Mouse (Mus musculus) liver, embryonic 18 days (tissue): ENCODE measurements around the gene Cog7. TPM values are rescaled to one million over a fixed set of nuclear protein-coding genes. Genes with fewer than 3 reads are reported as not detected.

Experiments
- polyA plus RNA-seq: library from polyadenylated mRNA; depleted of rRNA; stranded (reverse); fragments of >200 nt; gene quantifications from 2 replicates; pipeline ENCODE4 v1.2.3, GENCODE M21; 2012; rRNA removed

The Cog7 gene
- 6.8 and 8.2 TPM in 2 replicates for polyA plus RNA-seq

GRCm38 (mm10) chr7:121981307-121981871, at the start of gene Cog7:
Cog7 (minus strand) TSS chr7:121981711.

GRCm38 (mm10) chr7:122020667-122021354, 39.3 kb upstream of the Cog7 start, which contains the start of gene Gga2:
Gga2 (minus strand) TSS chr7:122021222.

GRCm38 (mm10) chr7:121864858-121865585, 116.5 kb downstream of the Cog7 start, which contains the start of gene Scnn1b:
Scnn1b (plus strand) TSS chr7:121865038.

Other genes starting within 250 kb of the Cog7 start
- 0.02 TPM in 2 replicates for gene Scnn1g, start 247.2 kb downstream of the Cog7 start, polyA plus RNA-seq
- gene Scnn1b, start 116.7 kb downstream of the Cog7 start, polyA plus RNA-seq = 0.02 and 0.05 TPM in 2 replicates
- gene Gga2, start 39.5 kb upstream of the Cog7 start, polyA plus RNA-seq = 17.7 and 23.9 TPM in 2 replicates
- 11.9 and 12.6 TPM in 2 replicates for gene Ubfd1, start 85.5 kb upstream of the Cog7 start, polyA plus RNA-seq
- 6.4 and 7.1 TPM in 2 replicates for gene Ears2, start 85.6 kb upstream of the Cog7 start, polyA plus RNA-seq
- gene Ndufab1, start 120.2 kb upstream of the Cog7 start, polyA plus RNA-seq = 75.8 and 95.0 TPM in 2 replicates
- gene Palb2, start 151.3 kb upstream of the Cog7 start, polyA plus RNA-seq = 4.6 and 5.0 TPM in 2 replicates
- gene Dctn5, start 151.3 kb upstream of the Cog7 start, polyA plus RNA-seq = 37.4 and 37.7 TPM in 2 replicates
- 24.3 and 26.6 TPM in 2 replicates for gene Plk1, start 177.7 kb upstream of the Cog7 start, polyA plus RNA-seq
- 0.01 TPM in 2 replicates for gene Ern2, start 204.5 kb upstream of the Cog7 start, polyA plus RNA-seq
- 4.4 and 5.4 TPM in 2 replicates for gene Chp2, start 237.8 kb upstream of the Cog7 start, polyA plus RNA-seq